Mouse (Mus musculus) neutrophil, adult 5-6 weeks (primary cell): Measurements from ENCODE around the gene Zc3h6. TPM values are rescaled to one million over a fixed set of nuclear protein-coding genes. Genes with fewer than 3 reads are reported as not detected.

Source experiments
- total RNA-seq: library from RNA; stranded (forward); fragments of 200-1000 nt; gene quantifications from 2 replicates; pipeline ENCODE4 v1.2.3, GENCODE M21; 2017

Zc3h6 gene
- total RNA-seq, 1 experiment from 2014 or later, result 10.5 TPM

Other genes starting within 250 kb of the Zc3h6 start
- 44.1 and 49.2 TPM in 2 replicates for gene Tmem87b, start 149.3 kb upstream of the Zc3h6 start, total RNA-seq
- gene Fbln7, start 104.4 kb upstream of the Zc3h6 start, total RNA-seq, result not detected in 2 replicates
- 12.8 and 14.4 TPM in 2 replicates for gene Zc3h8, start 23.3 kb upstream of the Zc3h6 start, total RNA-seq
- 6.4 and 7.7 TPM in 2 replicates for gene Gm10762, start 323 bp downstream of the Zc3h6 start, total RNA-seq
- gene Vinac1, start 80.8 kb downstream of the Zc3h6 start, total RNA-seq, result 0.12 TPM in 1 of 2 replicates, not detected in the other
- gene Ttl, start 98.5 kb downstream of the Zc3h6 start, total RNA-seq, result 1.4 and 4.2 TPM in 2 replicates
- gene Polr1b, start 133.6 kb downstream of the Zc3h6 start, total RNA-seq, result 14.5 and 17.3 TPM in 2 replicates
- gene Chchd5, start 162.3 kb downstream of the Zc3h6 start, total RNA-seq, result 9.0 and 15.2 TPM in 2 replicates
- gene Slc20a1, start 231.4 kb downstream of the Zc3h6 start, total RNA-seq, result 161 and 196 TPM in 2 replicates